Mouse (Mus musculus): ENCODE results near the gene Mocs1.

Mocs1 gene

DNA sequence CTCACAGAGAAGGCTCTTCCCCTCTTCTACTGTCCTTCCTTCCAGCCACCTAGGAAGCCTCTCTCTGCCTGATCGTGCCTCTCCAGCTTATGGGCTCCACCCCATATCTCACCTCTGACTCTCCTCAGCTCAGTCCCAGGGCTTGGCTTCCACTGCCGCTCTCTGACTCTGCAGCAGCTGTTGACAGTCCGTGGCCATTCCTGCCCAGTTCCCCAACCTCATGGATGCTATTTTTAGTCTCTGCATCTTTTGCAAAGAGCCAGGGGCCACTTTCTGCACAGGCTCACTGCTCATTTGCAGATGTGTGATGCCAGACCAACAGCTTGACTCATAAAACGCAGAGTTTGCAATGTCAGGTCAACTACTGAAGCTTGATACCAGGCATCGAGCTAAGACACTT lies 60.9 kb downstream of the Mocs1 start:
- DNase-seq: no peak

DNA sequence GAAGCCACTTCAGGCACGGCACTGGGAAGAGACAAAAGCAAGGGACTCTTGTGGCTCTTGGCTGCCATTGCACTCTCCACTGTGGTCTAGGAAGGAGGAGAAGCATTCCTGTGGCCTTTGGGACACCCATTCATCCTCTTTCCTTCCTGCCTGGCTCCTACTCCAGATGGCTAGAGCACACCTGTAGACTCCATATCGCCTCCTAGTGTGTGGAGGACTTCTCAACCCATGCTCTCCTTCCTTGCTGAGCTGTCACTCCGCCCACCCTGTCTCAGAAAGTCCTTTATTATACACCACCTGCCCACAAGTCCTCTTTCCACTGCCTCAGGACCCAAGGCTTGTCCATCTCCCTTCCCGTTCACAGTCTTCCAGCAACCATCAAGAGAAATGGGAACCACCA lies 65.1 kb downstream of the Mocs1 start:
- no peak for DNase-seq

DNA sequence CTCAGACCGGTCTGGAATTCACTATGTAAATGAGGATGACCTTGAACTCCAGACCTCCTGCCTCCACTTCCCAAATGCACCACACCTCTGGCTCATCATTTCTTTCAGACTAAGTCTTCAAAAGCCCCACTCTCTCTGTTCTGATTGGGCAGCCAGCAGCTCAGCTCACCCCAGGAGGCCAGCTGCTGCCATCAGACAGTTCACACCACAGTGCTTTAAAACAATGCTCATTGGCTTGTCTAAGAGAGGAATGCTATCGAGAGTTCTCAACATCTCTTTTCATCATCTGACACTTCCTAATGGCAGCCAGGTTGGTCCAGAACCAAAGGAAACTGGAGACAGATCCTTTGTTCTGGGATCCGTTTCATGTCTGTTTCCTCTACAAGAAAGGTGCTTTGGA lies 70.0 kb downstream of the Mocs1 start:
- no peak for DNase-seq

DNA sequence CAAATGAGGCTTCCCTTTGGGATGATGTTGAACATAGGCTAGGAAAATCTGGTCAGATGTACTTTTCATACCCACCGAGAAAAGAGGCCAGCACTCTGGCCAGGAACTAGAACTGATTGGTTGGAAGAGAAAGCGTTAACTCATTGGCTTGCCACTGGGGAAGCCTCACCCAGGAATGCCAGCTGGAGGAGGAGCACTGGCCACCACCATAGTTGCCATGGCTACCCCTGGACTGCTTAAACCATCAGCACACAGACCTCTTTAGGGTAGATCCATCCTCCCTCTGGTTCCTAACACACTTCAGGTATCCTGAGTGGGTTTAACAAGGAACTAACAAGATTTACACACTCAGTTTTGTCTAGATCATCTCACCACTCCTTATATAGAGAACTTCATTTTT lies 71.5 kb downstream of the Mocs1 start:
- DNase-seq: no peak

DNA sequence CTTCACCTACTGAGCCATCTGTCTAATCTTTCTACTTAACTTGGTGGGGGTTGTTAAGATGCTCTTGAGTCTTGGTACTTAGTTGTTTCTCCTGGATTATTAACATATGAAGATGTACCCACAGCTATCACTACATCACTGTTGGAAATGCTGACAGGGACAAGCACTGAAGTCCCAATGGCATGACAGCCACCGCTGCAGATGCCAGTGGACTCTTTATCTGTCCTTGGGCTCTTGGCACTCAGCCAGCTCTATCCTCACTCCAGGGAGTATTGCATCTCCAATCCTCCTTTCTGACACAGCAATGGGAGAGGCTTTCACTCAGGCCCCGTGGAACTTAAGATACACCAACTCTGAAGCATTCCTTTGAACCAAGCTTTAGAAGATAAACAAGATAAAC lies 72.1 kb downstream of the Mocs1 start:
- DNase-seq: no peak

DNA sequence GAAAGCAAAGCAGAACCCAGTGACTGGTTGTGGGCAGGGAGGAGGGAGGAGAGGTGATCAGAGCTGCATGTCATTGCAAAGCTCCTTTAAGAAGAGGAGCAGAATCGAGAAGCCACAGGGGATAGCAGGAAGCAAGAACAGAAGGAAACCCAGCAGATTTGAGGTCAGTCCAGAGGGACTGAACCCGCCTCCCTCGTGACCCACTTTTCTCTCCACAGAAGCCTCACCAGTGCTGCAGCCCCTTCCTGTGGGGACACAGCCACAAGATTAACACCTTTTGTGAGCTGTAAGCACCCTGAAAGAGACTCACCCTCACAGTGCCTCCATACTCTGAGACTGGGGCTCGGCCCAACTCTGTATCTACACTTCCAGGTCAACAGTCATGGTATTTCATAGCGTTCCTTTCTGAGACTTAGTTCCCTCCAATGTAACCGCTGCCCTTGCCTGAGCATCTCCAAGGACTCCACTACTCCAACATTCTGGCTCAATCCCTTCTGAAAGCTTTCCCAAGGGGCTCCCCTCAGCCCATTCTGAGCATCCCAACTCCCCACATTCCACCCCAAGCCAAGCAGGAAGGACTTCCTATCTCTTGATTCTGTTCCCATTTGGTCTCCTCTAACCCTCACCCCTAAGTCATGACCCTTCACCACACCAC lies 75.2 kb downstream of the Mocs1 start:
- DNase-seq: peak; percentile 14
